Mouse (Mus musculus): Measurements from ENCODE around the gene Homer3. TPM values are rescaled to one million over a fixed set of nuclear protein-coding genes. Genes with fewer than 3 reads are reported as not detected.

Gene Homer3
- polyA plus RNA-seq, 1 experiment from 2014 or later, result 50.0 TPM

GRCm38 (mm10) chr8:70268311-70268710, 14.3 kb upstream of the Homer3 start:
- no peaks in the 10 kb centered on the region for H3K9me3 ChIP-seq (replicated peaks; ENCODE audit: low read length)
- ATAC-seq (replicated peaks; ENCODE audit: low FRiP score, low read depth) (no peak), DNase-seq (ENCODE audit: low spot score) (no peak)
- no peak overlapping the region for H3K9ac ChIP-seq (ENCODE audit: low read depth, low read length)
- 68% methylated on average over 5 of the region's 5 CpGs for WGBS
- H3K4me3 ChIP-seq (replicated peaks; ENCODE audit: low read depth, low read length), result no peak overlapping the region
- H3K27ac ChIP-seq, result no peak overlapping the region
- peaks cover 15% of the 10 kb centered on the region for H3K36me3 ChIP-seq (ENCODE audit: insufficient read depth, low read length)
- TF ChIP-seq CTCF (IDR thresholded peaks at IDR 0.05; ENCODE audit: low read depth), result no peak
- no peak overlapping the region for H3K4me2 ChIP-seq (ENCODE audit: low read length)
- no peaks in the 10 kb centered on the region for H3K27me3 ChIP-seq (ENCODE audit: insufficient read depth, low read length)
- no peaks in the 10 kb centered on the region for H3K4me1 ChIP-seq (replicated peaks; ENCODE audit: insufficient read depth, low read length)

GRCm38 (mm10) chr8:70268799-70269565, 13.6 kb upstream of the Homer3 start:
- no peaks in the 10 kb centered on the region for H3K9me3 ChIP-seq (replicated peaks; ENCODE audit: low read length)
- peaks cover 8% of the 10 kb centered on the region; the same call in 1 of the 2 replicates for H3K36me3 ChIP-seq (ENCODE audit: insufficient read depth, low read length)
- H3K4me2 ChIP-seq (ENCODE audit: low read length), result no peak overlapping the region
- no peak overlapping the region for H3K4me3 ChIP-seq (replicated peaks; ENCODE audit: low read depth, low read length)
- H3K9ac ChIP-seq (ENCODE audit: low read depth, low read length), result no peak overlapping the region
- no peak for ATAC-seq (replicated peaks; ENCODE audit: low FRiP score, low read depth)
- DNase-seq (ENCODE audit: low spot score), result peak; percentile 47
- peak; percentile 57 for TF ChIP-seq CTCF (IDR thresholded peaks at IDR 0.05; ENCODE audit: low read depth)
- no peaks in the 10 kb centered on the region for H3K27me3 ChIP-seq (ENCODE audit: insufficient read depth, low read length)
- 47% methylated on average over 11 of the region's 11 CpGs for WGBS
- H3K4me1 ChIP-seq (replicated peaks; ENCODE audit: insufficient read depth, low read length), result no peaks in the 10 kb centered on the region
- no peak overlapping the region for H3K27ac ChIP-seq

GRCm38 (mm10) chr8:70272949-70273348, 9.7 kb upstream of the Homer3 start:
- Histone ChIP-seq H3K4me3 (replicated peaks; ENCODE audit: low read depth, low read length) (no peak overlapping the region), H3K9ac (ENCODE audit: low read depth, low read length) (no peak overlapping the region), H3K27me3 (ENCODE audit: insufficient read depth, low read length) (no peaks in the 10 kb centered on the region), H3K27ac (peak overlapping the region; percentile 57; the same call in 1 of the 2 replicates), H3K4me2 (ENCODE audit: low read length) (no peak overlapping the region), H3K36me3 (ENCODE audit: insufficient read depth, low read length) (no peaks in the 10 kb centered on the region), H3K9me3 (replicated peaks; ENCODE audit: low read length) (no peaks in the 10 kb centered on the region), H3K4me1 (replicated peaks; ENCODE audit: insufficient read depth, low read length) (no peaks in the 10 kb centered on the region; the same call in 1 of the 2 replicates)
- 45% methylated on average over 3 of the region's 3 CpGs for WGBS
- DNase-seq (ENCODE audit: low spot score) (peak; percentile 56), ATAC-seq (replicated peaks; ENCODE audit: low FRiP score, low read depth) (peak; percentile 65)
- TF ChIP-seq CTCF (IDR thresholded peaks at IDR 0.05; ENCODE audit: low read depth), result no peak

GRCm38 (mm10) chr8:70274350-70274749, 8.3 kb upstream of the Homer3 start:
- Histone ChIP-seq H3K36me3 (ENCODE audit: insufficient read depth, low read length) (no peaks in the 10 kb centered on the region), H3K9ac (ENCODE audit: low read depth, low read length) (no peak overlapping the region), H3K27me3 (ENCODE audit: insufficient read depth, low read length) (no peaks in the 10 kb centered on the region), H3K4me3 (replicated peaks; ENCODE audit: low read depth, low read length) (no peak overlapping the region), H3K4me2 (ENCODE audit: low read length) (no peak overlapping the region), H3K27ac (no peak overlapping the region), H3K9me3 (replicated peaks; ENCODE audit: low read length) (no peaks in the 10 kb centered on the region), H3K4me1 (replicated peaks; ENCODE audit: insufficient read depth, low read length) (no peaks in the 10 kb centered on the region; the same call in 1 of the 2 replicates)
- DNase-seq (ENCODE audit: low spot score) (no peak), ATAC-seq (replicated peaks; ENCODE audit: low FRiP score, low read depth) (no peak)
- no peak for TF ChIP-seq CTCF (IDR thresholded peaks at IDR 0.05; ENCODE audit: low read depth)

- DNase-seq (ENCODE audit: low spot score) (peak; percentile 55), ATAC-seq (replicated peaks; ENCODE audit: low FRiP score, low read depth) (no peak)
- Histone ChIP-seq H3K27ac (peak overlapping the region; percentile 57), H3K4me2 (ENCODE audit: low read length) (no peak overlapping the region), H3K4me1 (replicated peaks; ENCODE audit: insufficient read depth, low read length) (no peaks in the 10 kb centered on the region; the same call in 1 of the 2 replicates), H3K9me3 (replicated peaks; ENCODE audit: low read length) (no peaks in the 10 kb centered on the region), H3K4me3 (replicated peaks; ENCODE audit: low read depth, low read length) (no peak overlapping the region), H3K36me3 (ENCODE audit: insufficient read depth, low read length) (no peaks in the 10 kb centered on the region), H3K9ac (ENCODE audit: low read depth, low read length) (no peak overlapping the region), H3K27me3 (ENCODE audit: insufficient read depth, low read length) (no peaks in the 10 kb centered on the region)
- no peak for TF ChIP-seq CTCF (IDR thresholded peaks at IDR 0.05; ENCODE audit: low read depth)
- 81% methylated on average over 3 of the region's 3 CpGs for WGBS
Observed at GRCm38 (mm10) chr8:70276476-70276875, 6.2 kb upstream of the Homer3 start.

GRCm38 (mm10) chr8:70278175-70278574, 4.5 kb upstream of the Homer3 start:
- Histone ChIP-seq H3K27ac (no peak overlapping the region), H3K4me3 (replicated peaks; ENCODE audit: low read depth, low read length) (no peak overlapping the region), H3K4me1 (replicated peaks; ENCODE audit: insufficient read depth, low read length) (peaks cover 5% of the 10 kb centered on the region), H3K9ac (ENCODE audit: low read depth, low read length) (0 out of 2 replicates have a peak overlapping the region, but pooled peaks have one; percentile 3), H3K27me3 (ENCODE audit: insufficient read depth, low read length) (no peaks in the 10 kb centered on the region), H3K4me2 (ENCODE audit: low read length) (no peak overlapping the region), H3K9me3 (replicated peaks; ENCODE audit: low read length) (no peaks in the 10 kb centered on the region), H3K36me3 (ENCODE audit: insufficient read depth, low read length) (no peaks in the 10 kb centered on the region)
- ATAC-seq (replicated peaks; ENCODE audit: low FRiP score, low read depth), result no peak
- WGBS, result 48% methylated on average over 15 of the region's 15 CpGs
- no peak for TF ChIP-seq CTCF (IDR thresholded peaks at IDR 0.05; ENCODE audit: low read depth)
- no peak for DNase-seq (ENCODE audit: low spot score)

All from kidney, postnatal 0 days (tissue).